Mouse (Mus musculus) testis, adult 2 months (tissue): ENCODE measurements around the gene Ankrd10. TPM values are rescaled to one million over a fixed set of nuclear protein-coding genes. Genes with fewer than 3 reads are reported as not detected.

ENCODE experiments used
- H3K27ac ChIP-seq: fragments of 200-500 bp; 2 replicates; pipeline ENCODE4 v1.5.1; 2012; ENCODE audit warnings: low read depth, low read length; ENCODE audit not compliant: control insufficient read depth, insufficient read depth
- H3K27me3 ChIP-seq: fragments of 200-500 bp; 2 replicates; pipeline ENCODE4 v1.6.1; 2012; ENCODE audit warnings: mild to moderate bottlenecking, low read length, moderate library complexity; ENCODE audit not compliant: control insufficient read depth, insufficient read depth
- H3K36me3 ChIP-seq: fragments of 200-500 bp; 2 replicates; pipeline ENCODE4 v1.6.1; 2012; ENCODE audit warnings: mild to moderate bottlenecking, low read length; ENCODE audit not compliant: control insufficient read depth, insufficient read depth
- H3K4me1 ChIP-seq: fragments of 200-500 bp; 2 replicates; pipeline ENCODE4 v1.6.1; 2012; ENCODE audit warnings: low read length; ENCODE audit not compliant: control insufficient read depth, insufficient read depth
- H3K4me3 ChIP-seq: fragments of 200-500 bp; 2 replicates; pipeline ENCODE4 v1.5.1; 2012; ENCODE audit warnings: low read depth, mild to moderate bottlenecking, low read length, moderate library complexity, mixed read lengths; ENCODE audit not compliant: control insufficient read depth
- CTCF ChIP-seq: fragments of 200-500 bp; IDR thresholded peaks from 2 replicates; pipeline ENCODE4 v1.5.1; 2012; ENCODE audit warnings: low read depth, mild to moderate bottlenecking, inconsistent platforms, low read length, moderate library complexity; ENCODE audit not compliant: control insufficient read depth, insufficient read depth, insufficient replicate concordance
- POLR2A ChIP-seq: fragments of 200-500 bp; IDR thresholded peaks from 2 replicates; pipeline ENCODE4 v1.6.1; 2012; ENCODE audit warnings: low read depth, mild to moderate bottlenecking, inconsistent platforms, low read length, moderate library complexity; ENCODE audit not compliant: control insufficient read depth
- polyA plus RNA-seq: library from polyadenylated mRNA; depleted of rRNA; stranded (reverse); fragments of >200 nt; gene quantifications from 2 replicates; pipeline ENCODE4 v1.2.3, GENCODE M21; 2012; rRNA removed

Ankrd10 gene
- polyA plus RNA-seq, 1 experiment = 65.8 TPM

- Histone ChIP-seq H3K27ac (no peak overlapping the region), H3K4me3 (no peak overlapping the region), H3K27me3 (no peaks in the 10 kb centered on the region), H3K4me1 (no peaks in the 10 kb centered on the region; the same call in none of the 2 replicates), H3K36me3 (no peaks in the 10 kb centered on the region; the same call in 1 of the 2 replicates)
- TF ChIP-seq CTCF = no peak
- TF ChIP-seq POLR2A = no peak
Observed at GRCm38 (mm10) chr8:11564721-11565120, 70.8 kb downstream of the Ankrd10 start.

- H3K27ac ChIP-seq = no peak overlapping the region
- H3K4me1 ChIP-seq = no peaks in the 10 kb centered on the region; the same call in none of the 2 replicates
- no peaks in the 10 kb centered on the region; the same call in 1 of the 2 replicates for H3K36me3 ChIP-seq
- TF ChIP-seq POLR2A (no peak), CTCF (no peak)
- H3K27me3 ChIP-seq = no peaks in the 10 kb centered on the region
- no peak overlapping the region for H3K4me3 ChIP-seq
Observed at GRCm38 (mm10) chr8:11564236-11564635, 71.3 kb downstream of the Ankrd10 start.

Other genes with a start within 250 kb of the Ankrd10 start
- gene Rab20, start 157.0 kb downstream of the Ankrd10 start, polyA plus RNA-seq = 16.1 and 22.8 TPM in 2 replicates
- gene Naxd, start 138.3 kb downstream of the Ankrd10 start, polyA plus RNA-seq = 62.2 and 65.5 TPM in 2 replicates
- gene Cars2, start 85.0 kb downstream of the Ankrd10 start, polyA plus RNA-seq = 19.5 and 21.5 TPM in 2 replicates
- 41.4 and 54.8 TPM in 2 replicates for gene Ing1, start 80.2 kb downstream of the Ankrd10 start, polyA plus RNA-seq
- gene 1700016D06Rik, start 65.3 kb upstream of the Ankrd10 start, polyA plus RNA-seq = 38.4 and 47.0 TPM in 2 replicates
- gene Arhgef7, start 92.0 kb upstream of the Ankrd10 start, polyA plus RNA-seq = 19.9 TPM in 2 replicates
- gene Tex29, start 204.7 kb upstream of the Ankrd10 start, polyA plus RNA-seq = 190 and 193 TPM in 2 replicates